Mouse (Mus musculus) cortical plate, adult 2 months (tissue): Measurements from ENCODE around the gene Polr1d.
A peak's percentile ranks its signal among the peaks of the same experiment; 100 is the strongest.

Experiments used
- CTCF ChIP-seq: fragments of 200-500 bp; IDR thresholded peaks from 2 replicates; pipeline ENCODE4 v1.5.1; 2011; ENCODE audit warnings: mild to moderate bottlenecking, control low read depth, low read length; ENCODE audit not compliant: insufficient read depth; ENCODE audit errors: extremely low read depth
- POLR2A ChIP-seq: fragments of 200-500 bp; IDR thresholded peaks from 2 replicates; pipeline ENCODE4 v1.6.1; 2011; ENCODE audit warnings: mild to moderate bottlenecking, low read length, control low read depth; ENCODE audit not compliant: insufficient read depth; ENCODE audit errors: extremely low read depth

GRCm38 (mm10) chr5:147077305-147078034 is 620 bp downstream of the Polr1d start:
- peak; percentile 63; the same call in 1 of the 2 replicates for TF ChIP-seq POLR2A
- no peak for TF ChIP-seq CTCF
